Mouse (Mus musculus) C2C12 (cell line): Measurements from ENCODE around the gene Sgk1.

Experiments used
- CEBPB ChIP-seq: IDR thresholded peaks from one replicate; pipeline ENCODE4 v1.6.1; 2011; ENCODE audit warnings: low read depth, mild to moderate bottlenecking, control low read depth, moderate library complexity
- CTCF ChIP-seq: IDR thresholded peaks from one replicate; pipeline ENCODE4 v1.5.1; 2011; ENCODE audit not compliant: control insufficient read depth, insufficient read depth, insufficient read length
- MYOG ChIP-seq: IDR thresholded peaks from one replicate; pipeline ENCODE4 v1.6.1; 2011; ENCODE audit not compliant: control insufficient read depth, insufficient read length; ENCODE audit errors: extremely low read depth

DNA sequence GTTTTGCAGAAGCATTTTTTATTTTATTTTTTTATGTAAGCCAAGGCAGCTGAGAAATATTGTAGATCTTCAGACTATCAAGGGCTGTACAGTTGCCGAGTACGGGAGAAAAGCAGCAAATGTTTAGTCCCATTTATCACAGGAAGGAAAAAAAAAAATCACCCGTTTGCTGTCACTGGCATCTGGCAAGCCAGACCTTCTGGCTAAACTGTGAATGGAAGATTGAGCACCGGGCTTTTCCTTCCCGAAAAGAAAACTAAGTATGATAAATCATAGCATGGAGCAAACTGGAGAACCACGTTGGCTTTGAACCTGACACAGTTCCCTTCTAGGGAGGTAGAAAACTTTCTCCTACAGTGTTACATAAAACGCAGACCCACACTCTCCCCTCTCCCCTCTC is 81.0 kb downstream of the Sgk1 start:
- TF ChIP-seq CTCF (no peak), CEBPB (no peak), MYOG (no peak)
